Mouse (Mus musculus) gastrocnemius, adult 18-20 months (tissue): ENCODE measurements around the gene Dnajb14. TPM values are rescaled to one million over a fixed set of nuclear protein-coding genes. Genes with fewer than 3 reads are reported as not detected.
"Not testable (repeated sequence)": the region's sequence is repeated elsewhere in the genome, so short reads cannot be mapped to it uniquely, and the experiment has no call there.

Source experiments
- DNase-seq: peaks from one replicate; pipeline ENCODE4 v3.0.0; 2021; ENCODE audit warnings: low spot score
- total RNA-seq, 2 experiments: library from RNA; stranded (reverse); gene quantifications; 2 replicates each; pipeline ENCODE4 v1.2.3; 2021

Dnajb14 gene
- total RNA-seq, 2 experiments from 2014 or later = 7.1 to 7.7 TPM

- DNase-seq = peak; percentile 24
These were observed 84.9 kb downstream of the Dnajb14 start for GRCm38 (mm10) chr3:137952225-137952913.

GRCm38 (mm10) chr3:137952914-137953880, 85.7 kb downstream of the Dnajb14 start:
- no peak for DNase-seq

- no peak for DNase-seq
These were observed 86.9 kb downstream of the Dnajb14 start for GRCm38 (mm10) chr3:137954256-137954916.

GRCm38 (mm10) chr3:137955560-137956081, 88.1 kb downstream of the Dnajb14 start:
- DNase-seq = no peak

- DNase-seq = no peak
These were observed 90.4 kb downstream of the Dnajb14 start for GRCm38 (mm10) chr3:137957864-137958263.

- no peak for DNase-seq
These were observed 90.9 kb downstream of the Dnajb14 start for GRCm38 (mm10) chr3:137958352-137958751.

GRCm38 (mm10) chr3:137959456-137959855, 92.0 kb downstream of the Dnajb14 start:
- no peak for DNase-seq

GRCm38 (mm10) chr3:137961736-137962385, 94.4 kb downstream of the Dnajb14 start:
- no peak for DNase-seq

GRCm38 (mm10) chr3:137963508-137963907, 96.0 kb downstream of the Dnajb14 start:
- peak; percentile 32 for DNase-seq

GRCm38 (mm10) chr3:137964014-137964413, 96.5 kb downstream of the Dnajb14 start:
- DNase-seq = not testable (repeated sequence)

Other genes with a start within 250 kb of the Dnajb14 start
- gene Ddit4l, start 246.1 kb upstream of the Dnajb14 start, total RNA-seq = 100 to 1,000 TPM; 205 to 307 TPM
- not detected for gene Gm21962, start 196.2 kb upstream of the Dnajb14 start, total RNA-seq
- 10 to 100 TPM; 56.4 to 59.8 TPM for gene H2afz, start 3.2 kb upstream of the Dnajb14 start, total RNA-seq
- 10 to 100 TPM; 46.6 to 50.5 TPM for gene Lamtor3, start 50.8 kb downstream of the Dnajb14 start, total RNA-seq
- gene Dapp1, start 113.9 kb downstream of the Dnajb14 start, total RNA-seq = 1 to 10 TPM; 1.7 to 3.7 TPM
- gene 1110002E22Rik, start 197.4 kb downstream of the Dnajb14 start, total RNA-seq = 100 to 1,000 TPM in 1 of 2 experiments, 10 to 100 TPM in 1; 98.9 to 131 TPM
- gene Gm5105, start 199.7 kb downstream of the Dnajb14 start, total RNA-seq = 1 to 10 TPM; 1.3 TPM